Mouse (Mus musculus): ENCODE results near the gene Neurl4. TPM values are rescaled to one million over a fixed set of nuclear protein-coding genes. Genes with fewer than 3 reads are reported as not detected.

Gene Neurl4
- polyA plus RNA-seq, 1 experiment = 17.6 TPM

DNA sequence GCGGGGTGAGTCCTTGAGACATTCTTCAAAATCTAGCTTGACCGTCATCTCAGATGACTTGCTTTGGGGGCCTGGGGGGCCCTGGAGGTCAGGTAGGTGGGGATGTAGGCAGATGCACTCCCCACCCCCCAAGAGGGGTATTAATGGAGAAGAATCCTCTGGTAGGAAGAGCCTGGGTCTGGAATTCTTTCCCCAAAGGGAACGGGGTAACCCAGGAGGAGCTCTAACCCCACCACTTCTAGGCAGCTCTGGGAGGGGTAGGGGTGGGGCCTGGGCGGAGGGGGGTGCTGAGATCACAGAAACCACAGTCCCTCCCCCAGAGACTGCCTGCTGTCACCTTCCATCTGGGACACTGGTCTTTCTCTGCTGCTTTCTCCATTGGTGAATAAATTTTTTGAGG is 5.6 kb upstream of the Neurl4 start, which contains the start of gene Acap1:
TSS of gene Acap1 (minus strand) at position 249 of the 400 bp plus-strand sequence.
- peaks cover 6% of the 10 kb centered on the region for H3K36me3 ChIP-seq (replicated peaks; ENCODE audit: low read length)
- TF ChIP-seq GATA1 (IDR thresholded peaks at IDR 0.05; ENCODE audit: borderline replicate concordance, low read length) (no peak), FLI1 (IDR thresholded peaks at IDR 0.05; ENCODE audit: low read length) (no peak)
- H3K9me3 ChIP-seq = no peaks in the 10 kb centered on the region
- H3K4me1 ChIP-seq = peaks cover 79% of the 10 kb centered on the region
- peak within 1 kb of the TSS; percentile 88 for H3K4me3 ChIP-seq (replicated peaks)
- H3K27me3 ChIP-seq (replicated peaks) = no peaks in the 10 kb centered on the region

GRCm38 (mm10) chr11:69899870-69900269 is 1.0 kb upstream of the Neurl4 start:
- no peak for TF ChIP-seq FLI1 (IDR thresholded peaks at IDR 0.05; ENCODE audit: low read length)
- no peak for TF ChIP-seq GATA1 (IDR thresholded peaks at IDR 0.05; ENCODE audit: borderline replicate concordance, low read length)
- Histone ChIP-seq H3K36me3 (replicated peaks; ENCODE audit: low read length) (peaks cover 19% of the 10 kb centered on the region), H3K9me3 (no peaks in the 10 kb centered on the region), H3K4me3 (replicated peaks) (no peak overlapping the region), H3K4me1 (peaks cover 67% of the 10 kb centered on the region), H3K27me3 (replicated peaks) (no peaks in the 10 kb centered on the region)

- Histone ChIP-seq H3K4me3 (replicated peaks) (peak overlapping the region; percentile 97), H3K27me3 (replicated peaks) (no peaks in the 10 kb centered on the region), H3K4me1 (peaks cover 55% of the 10 kb centered on the region), H3K36me3 (replicated peaks; ENCODE audit: low read length) (peaks cover 34% of the 10 kb centered on the region), H3K9me3 (no peaks in the 10 kb centered on the region)
- TF ChIP-seq GATA1 (IDR thresholded peaks at IDR 0.05; ENCODE audit: borderline replicate concordance, low read length) = no peak
Measured at GRCm38 (mm10) chr11:69901406-69901846, 554 bp downstream of the Neurl4 start.

DNA sequence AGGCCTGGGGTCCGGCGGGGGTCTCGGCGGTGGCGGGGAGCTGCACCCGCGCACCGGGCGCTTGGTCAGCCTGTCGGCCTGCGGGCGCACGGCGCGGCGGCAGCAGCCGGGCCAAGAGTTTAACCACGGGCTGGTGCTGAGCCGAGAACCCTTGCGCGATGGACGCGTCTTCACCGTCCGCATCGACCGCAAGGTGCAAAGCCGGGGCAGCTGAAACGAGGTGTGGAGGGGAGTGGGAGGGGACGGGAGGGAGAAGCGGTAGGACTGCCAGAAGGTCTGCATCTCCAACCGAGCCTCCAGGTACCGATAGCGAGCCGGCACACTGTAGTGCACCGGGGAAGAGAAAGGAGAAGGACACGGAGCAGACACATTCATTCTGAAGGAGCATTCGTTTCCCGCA is 1.1 kb downstream of the Neurl4 start:
- Histone ChIP-seq H3K27me3 (replicated peaks) (no peaks in the 10 kb centered on the region), H3K9me3 (no peaks in the 10 kb centered on the region), H3K36me3 (replicated peaks; ENCODE audit: low read length) (peaks cover 40% of the 10 kb centered on the region), H3K4me3 (replicated peaks) (peak overlapping the region; percentile 97), H3K4me1 (peaks cover 55% of the 10 kb centered on the region)
- no peak for TF ChIP-seq FLI1 (IDR thresholded peaks at IDR 0.05; ENCODE audit: low read length)
- no peak for TF ChIP-seq GATA1 (IDR thresholded peaks at IDR 0.05; ENCODE audit: borderline replicate concordance, low read length)

DNA sequence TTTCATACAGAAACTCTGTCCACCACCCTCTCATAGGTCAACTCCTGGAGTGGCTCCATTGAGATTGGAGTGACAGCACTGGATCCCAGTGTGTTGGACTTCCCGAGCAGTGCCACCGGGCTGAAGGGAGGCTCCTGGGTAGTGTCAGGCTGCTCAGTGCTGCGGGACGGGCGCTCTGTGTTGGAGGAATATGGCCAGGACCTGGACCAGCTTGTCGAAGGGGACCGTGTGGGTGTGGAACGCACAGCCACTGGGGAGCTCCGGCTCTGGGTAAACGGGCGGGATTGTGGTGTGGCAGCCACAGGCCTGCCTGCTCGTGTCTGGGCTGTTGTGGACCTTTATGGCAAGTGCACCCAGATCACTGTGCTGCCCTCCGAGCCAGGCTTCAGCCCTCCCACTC is 2.1 kb downstream of the Neurl4 start:
- Histone ChIP-seq H3K9me3 (no peaks in the 10 kb centered on the region), H3K4me1 (peaks cover 52% of the 10 kb centered on the region), H3K4me3 (replicated peaks) (peak overlapping the region; percentile 97), H3K36me3 (replicated peaks; ENCODE audit: low read length) (peaks cover 50% of the 10 kb centered on the region), H3K27me3 (replicated peaks) (no peaks in the 10 kb centered on the region)
- TF ChIP-seq GATA1 (IDR thresholded peaks at IDR 0.05; ENCODE audit: borderline replicate concordance, low read length) = no peak
- TF ChIP-seq FLI1 (IDR thresholded peaks at IDR 0.05; ENCODE audit: low read length) = no peak

DNA sequence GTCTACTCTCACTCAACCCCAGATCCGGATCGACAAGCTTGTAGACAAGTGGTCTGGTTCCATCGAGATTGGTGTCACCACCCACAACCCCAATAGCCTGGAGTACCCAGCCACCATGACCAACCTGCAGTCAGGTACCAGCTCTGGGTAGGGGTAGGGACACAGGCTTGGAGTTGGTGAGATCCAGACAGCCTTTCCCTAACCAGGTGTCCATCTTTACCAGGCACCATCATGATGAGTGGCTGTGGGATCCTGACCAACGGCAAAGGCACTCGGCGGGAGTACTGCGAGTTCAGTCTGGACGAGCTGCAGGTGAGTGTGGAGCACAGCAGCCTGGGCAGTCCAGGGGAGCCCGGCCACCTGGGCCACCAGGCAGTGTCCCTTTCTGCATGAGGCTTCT is 3.4 kb downstream of the Neurl4 start:
- H3K4me1 ChIP-seq = peaks cover 39% of the 10 kb centered on the region
- H3K4me3 ChIP-seq (replicated peaks) = no peak overlapping the region
- H3K36me3 ChIP-seq (replicated peaks; ENCODE audit: low read length) = peaks cover 63% of the 10 kb centered on the region
- H3K9me3 ChIP-seq = no peaks in the 10 kb centered on the region
- no peaks in the 10 kb centered on the region for H3K27me3 ChIP-seq (replicated peaks)
- TF ChIP-seq FLI1 (IDR thresholded peaks at IDR 0.05; ENCODE audit: low read length) (no peak), GATA1 (IDR thresholded peaks at IDR 0.05; ENCODE audit: borderline replicate concordance, low read length) (no peak)

GRCm38 (mm10) chr11:69908645-69909044 is 7.8 kb downstream of the Neurl4 start:
- no peaks in the 10 kb centered on the region for H3K9me3 ChIP-seq
- peaks cover 15% of the 10 kb centered on the region for H3K4me1 ChIP-seq
- no peak overlapping the region for H3K4me3 ChIP-seq (replicated peaks)
- no peaks in the 10 kb centered on the region for H3K27me3 ChIP-seq (replicated peaks)
- TF ChIP-seq FLI1 (IDR thresholded peaks at IDR 0.05; ENCODE audit: low read length) (no peak), GATA1 (IDR thresholded peaks at IDR 0.05; ENCODE audit: borderline replicate concordance, low read length) (no peak)
- peaks cover 97% of the 10 kb centered on the region for H3K36me3 ChIP-seq (replicated peaks; ENCODE audit: low read length)

DNA sequence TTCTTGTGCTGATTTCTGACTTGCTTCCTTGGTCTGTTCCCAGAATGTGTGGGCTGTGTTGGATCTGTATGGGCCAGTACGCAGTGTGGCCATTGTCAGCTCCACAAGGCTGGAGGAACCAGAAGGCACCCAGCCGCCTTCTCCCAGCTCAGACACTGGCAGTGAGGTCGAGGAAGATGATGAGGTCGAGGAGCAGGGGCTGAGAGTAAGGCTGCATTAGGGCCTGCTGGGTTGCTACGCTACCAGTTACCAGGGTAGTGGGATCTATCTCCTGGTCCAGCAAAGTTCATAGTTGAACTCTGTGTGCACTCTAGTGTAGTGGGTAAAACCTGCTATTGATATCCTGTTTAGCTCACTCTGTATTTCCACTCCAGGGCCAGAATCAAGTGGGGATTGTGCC is 8.3 kb downstream of the Neurl4 start:
- TF ChIP-seq FLI1 (IDR thresholded peaks at IDR 0.05; ENCODE audit: low read length) = no peak
- Histone ChIP-seq H3K4me3 (replicated peaks) (no peak overlapping the region), H3K36me3 (replicated peaks; ENCODE audit: low read length) (peaks cover 92% of the 10 kb centered on the region), H3K27me3 (replicated peaks) (no peaks in the 10 kb centered on the region), H3K9me3 (no peaks in the 10 kb centered on the region), H3K4me1 (peaks cover 15% of the 10 kb centered on the region)

- Histone ChIP-seq H3K4me3 (replicated peaks) (no peak overlapping the region), H3K9me3 (no peaks in the 10 kb centered on the region), H3K36me3 (replicated peaks; ENCODE audit: low read length) (peaks cover 88% of the 10 kb centered on the region), H3K27me3 (replicated peaks) (no peaks in the 10 kb centered on the region), H3K4me1 (peaks cover 25% of the 10 kb centered on the region)
- TF ChIP-seq GATA1 (IDR thresholded peaks at IDR 0.05; ENCODE audit: borderline replicate concordance, low read length) = no peak
Measured at GRCm38 (mm10) chr11:69910177-69910576, 9.3 kb downstream of the Neurl4 start.

DNA sequence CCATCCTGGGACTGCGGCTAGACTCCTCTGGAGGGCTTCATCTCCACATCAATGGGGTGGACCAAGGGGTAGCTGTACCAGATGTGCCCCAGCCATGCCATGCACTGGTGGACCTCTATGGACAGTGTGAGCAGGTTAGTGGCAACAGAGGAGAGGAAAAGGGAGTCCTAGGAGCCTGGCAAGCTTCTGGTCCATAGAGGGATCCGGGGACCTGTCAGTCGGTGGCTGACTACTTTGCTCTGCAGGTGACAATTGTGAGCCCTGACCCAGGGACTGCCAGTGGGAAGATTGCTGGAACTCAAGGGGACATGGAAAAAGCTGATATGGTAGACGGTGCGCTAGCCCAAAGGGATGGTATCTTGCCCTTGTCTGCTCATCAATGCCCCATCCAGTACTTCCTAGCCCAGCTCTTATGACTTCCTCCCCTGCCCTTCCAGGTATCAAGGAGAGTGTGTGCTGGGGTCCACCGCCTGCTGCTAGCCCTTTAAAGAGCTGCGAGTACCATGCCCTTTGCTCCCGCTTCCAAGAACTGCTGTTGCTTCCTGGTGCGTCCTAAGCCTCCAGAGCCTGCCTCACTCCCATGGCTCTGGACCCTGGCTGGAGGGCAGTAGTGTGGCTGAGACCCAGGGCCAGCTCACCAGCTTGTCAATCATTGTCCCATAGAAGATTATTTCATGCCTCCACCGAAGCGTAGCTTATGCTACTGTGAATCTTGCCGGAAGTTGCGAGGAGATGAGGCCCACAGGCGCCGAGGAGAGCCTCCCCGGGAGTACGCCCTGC is 10.1 kb downstream of the Neurl4 start:
- H3K27me3 ChIP-seq (replicated peaks) = no peaks in the 10 kb centered on the region
- H3K36me3 ChIP-seq (replicated peaks; ENCODE audit: low read length) = peaks cover 88% of the 10 kb centered on the region
- H3K9me3 ChIP-seq = no peaks in the 10 kb centered on the region
- H3K4me3 ChIP-seq (replicated peaks) = no peak overlapping the region
- TF ChIP-seq FLI1 (IDR thresholded peaks at IDR 0.05; ENCODE audit: low read length) (no peak), GATA1 (IDR thresholded peaks at IDR 0.05; ENCODE audit: borderline replicate concordance, low read length) (no peak)
- H3K4me1 ChIP-seq = peaks cover 33% of the 10 kb centered on the region
